Mouse (Mus musculus): ENCODE results near the gene Ndufs1. TPM values are rescaled to one million over a fixed set of nuclear protein-coding genes. Genes with fewer than 3 reads are reported as not detected.
"Not testable (repeated sequence)": the region's sequence is repeated elsewhere in the genome, so short reads cannot be mapped to it uniquely, and the experiment has no call there.

Gene Ndufs1
- polyA plus RNA-seq, 1 experiment: 2.1 TPM

DNA sequence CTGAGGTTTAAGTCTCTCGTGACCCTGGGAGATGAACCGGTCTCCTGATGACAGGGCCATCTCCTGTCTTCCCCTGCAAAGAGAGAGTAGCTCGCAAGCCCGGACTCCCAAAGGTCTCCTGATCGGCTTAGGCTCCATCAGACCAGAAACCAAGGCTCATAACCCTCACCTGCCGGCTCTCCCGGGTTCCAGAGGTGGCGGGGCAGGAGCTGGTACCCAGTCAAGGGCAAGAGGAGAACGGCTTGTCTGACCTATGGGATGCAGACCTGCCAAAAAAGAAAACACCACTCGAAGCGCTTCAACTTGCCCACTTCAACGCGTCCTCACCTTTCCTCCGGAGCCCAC lies 402 bp downstream of the Ndufs1 start:
- Histone ChIP-seq H3K27me3 (ENCODE audit: control insufficient read depth) (no peaks in the 10 kb centered on the region), H3K36me3 (ENCODE audit: control insufficient read depth) (peaks cover 52% of the 10 kb centered on the region), H3K4me3 (replicated peaks) (peak overlapping the region; percentile 86), H3K4me1 (ENCODE audit: control insufficient read depth) (peaks cover 41% of the 10 kb centered on the region), H3K9me3 (ENCODE audit: control insufficient read depth, low read length) (no peaks in the 10 kb centered on the region)
- TF ChIP-seq GATA1 (IDR thresholded peaks at IDR 0.05; ENCODE audit: low read length) (no peak), TAL1 (IDR thresholded peaks at IDR 0.05; ENCODE audit: low read length) (no peak)

DNA sequence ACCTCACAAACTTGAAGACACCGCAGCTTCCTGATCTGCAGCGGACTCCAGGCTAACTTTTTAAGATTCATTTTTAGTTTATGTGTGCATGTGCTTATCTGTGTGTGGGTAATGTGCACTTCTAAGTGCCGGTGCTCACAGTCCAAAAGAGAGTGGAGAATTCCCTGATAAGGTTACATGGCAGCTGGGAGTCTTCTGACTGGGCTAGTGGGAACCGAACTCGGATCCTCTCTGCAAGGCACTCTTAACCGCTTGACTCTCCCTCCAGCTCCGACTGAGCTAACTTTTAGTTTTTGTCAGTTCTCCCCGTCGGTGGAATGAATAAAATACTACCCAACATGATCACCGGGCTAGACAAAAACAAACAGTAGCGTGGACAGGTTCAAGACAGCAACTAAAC lies 780 bp downstream of the Ndufs1 start:
- TF ChIP-seq TAL1 (IDR thresholded peaks at IDR 0.05; ENCODE audit: low read length) (no peak), GATA1 (IDR thresholded peaks at IDR 0.05; ENCODE audit: low read length) (no peak)
- Histone ChIP-seq H3K9me3 (ENCODE audit: control insufficient read depth, low read length) (no peaks in the 10 kb centered on the region), H3K27me3 (ENCODE audit: control insufficient read depth) (no peaks in the 10 kb centered on the region), H3K36me3 (ENCODE audit: control insufficient read depth) (peaks cover 52% of the 10 kb centered on the region), H3K4me1 (ENCODE audit: control insufficient read depth) (peaks cover 41% of the 10 kb centered on the region), H3K4me3 (replicated peaks) (peak overlapping the region; percentile 86)

DNA sequence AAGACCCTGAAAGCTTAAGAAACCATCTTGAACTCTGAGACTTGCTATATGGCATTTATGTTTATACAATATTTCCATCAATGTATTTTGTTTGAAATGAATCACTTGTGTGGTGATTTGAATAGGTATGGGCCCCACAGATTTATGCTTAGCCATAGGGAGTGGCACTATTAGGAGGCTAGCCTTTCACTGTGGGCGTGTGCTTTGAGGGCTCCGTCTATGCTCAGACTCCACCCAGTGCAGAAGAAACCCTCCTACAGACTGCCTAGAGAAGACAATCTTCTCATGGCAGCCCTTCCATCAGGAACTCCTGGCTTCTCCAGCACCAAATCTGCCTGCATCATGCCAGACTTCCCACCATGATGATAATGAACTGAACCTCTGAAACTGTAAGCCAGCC lies 8.0 kb downstream of the Ndufs1 start:
- Histone ChIP-seq H3K4me3 (replicated peaks) (no peak overlapping the region), H3K4me1 (ENCODE audit: control insufficient read depth) (peaks cover 7% of the 10 kb centered on the region), H3K27me3 (ENCODE audit: control insufficient read depth) (no peaks in the 10 kb centered on the region), H3K9me3 (ENCODE audit: control insufficient read depth, low read length) (no peaks in the 10 kb centered on the region), H3K36me3 (ENCODE audit: control insufficient read depth) (peaks cover 78% of the 10 kb centered on the region)
- TF ChIP-seq GATA1 (IDR thresholded peaks at IDR 0.05; ENCODE audit: low read length) (no peak), TAL1 (IDR thresholded peaks at IDR 0.05; ENCODE audit: low read length) (no peak)

DNA sequence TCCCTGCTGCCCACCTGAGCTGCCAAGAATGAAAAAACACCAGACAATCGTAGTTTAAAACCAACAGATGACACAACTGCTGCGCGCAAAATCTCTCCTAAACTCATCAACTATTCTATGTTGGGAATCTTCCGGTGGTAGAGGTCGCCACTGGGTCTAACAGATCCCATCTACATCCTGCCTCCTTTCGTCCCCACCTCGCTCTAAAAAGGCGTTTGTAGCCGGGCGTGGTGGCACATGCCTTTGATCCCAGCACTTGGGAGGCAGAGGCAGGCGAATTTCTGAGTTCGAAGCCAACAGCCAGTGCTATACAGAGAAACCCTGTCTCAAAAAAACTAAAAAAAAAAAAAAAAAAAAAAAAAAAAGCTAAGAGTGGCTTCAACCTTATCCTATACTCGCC lies 36.4 kb downstream of the Ndufs1 start:
- Histone ChIP-seq H3K36me3 (ENCODE audit: control insufficient read depth) (peaks cover 59% of the 10 kb centered on the region), H3K4me1 (ENCODE audit: control insufficient read depth) (no peaks in the 10 kb centered on the region)

DNA sequence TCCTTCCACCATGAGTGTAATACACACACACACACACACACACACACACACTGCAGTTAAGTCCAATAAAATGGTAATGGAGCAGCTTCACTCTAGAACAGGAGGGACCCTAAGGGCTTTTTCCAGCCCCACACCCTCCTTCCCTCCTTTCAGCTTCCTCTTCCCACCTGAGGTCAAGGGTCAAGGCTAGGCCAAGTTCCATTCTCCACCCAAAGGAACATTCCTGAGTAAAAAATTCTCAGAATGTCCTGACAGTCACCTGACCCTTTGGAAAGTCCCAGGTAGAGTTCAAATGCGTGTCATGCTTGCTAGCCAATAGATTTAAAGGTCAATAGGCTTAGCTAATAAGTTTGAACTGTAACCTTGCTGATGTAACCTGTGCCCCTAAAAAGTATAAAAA lies 38.0 kb downstream of the Ndufs1 start:
- H3K9me3 ChIP-seq (ENCODE audit: control insufficient read depth, low read length); H3K4me3 ChIP-seq (replicated peaks); H3K4me1 ChIP-seq (ENCODE audit: control insufficient read depth); H3K27me3 ChIP-seq (ENCODE audit: control insufficient read depth): not testable (repeated sequence)
- H3K36me3 ChIP-seq (ENCODE audit: control insufficient read depth): peaks cover 42% of the 10 kb centered on the region

More for the DNA sequence above, 36.4 kb downstream of the Ndufs1 start:
- Histone ChIP-seq H3K9me3 (ENCODE audit: control insufficient read depth, low read length) (no peaks in the 10 kb centered on the region), H3K27me3 (ENCODE audit: control insufficient read depth) (no peaks in the 10 kb centered on the region), H3K4me3 (replicated peaks) (no peak overlapping the region)
- no peak for TF ChIP-seq GATA1 (IDR thresholded peaks at IDR 0.05; ENCODE audit: low read length)
- no peak for TF ChIP-seq TAL1 (IDR thresholded peaks at IDR 0.05; ENCODE audit: low read length)

DNA sequence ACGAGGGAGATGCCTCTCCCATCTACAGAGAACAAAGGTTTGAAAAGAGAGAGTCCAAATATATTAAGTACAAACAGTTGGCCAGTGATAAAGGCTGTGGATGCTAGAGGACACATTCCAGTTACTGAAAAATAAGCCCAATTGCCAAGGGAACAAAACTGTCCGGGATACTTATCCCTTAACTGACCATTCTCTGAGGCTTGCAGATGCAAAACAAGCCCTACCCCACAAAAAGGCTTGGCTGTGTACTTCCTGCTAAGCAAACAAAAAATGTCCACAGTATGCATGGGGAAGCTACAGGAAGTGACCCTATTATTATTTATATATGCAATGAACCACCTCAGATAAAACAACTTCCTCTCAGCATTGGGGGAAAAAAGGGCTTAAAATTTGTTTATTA lies 38.7 kb downstream of the Ndufs1 start:
- H3K9me3 ChIP-seq (ENCODE audit: control insufficient read depth, low read length): no peaks in the 10 kb centered on the region
- H3K4me3 ChIP-seq (replicated peaks): no peak overlapping the region
- TF ChIP-seq GATA1 (IDR thresholded peaks at IDR 0.05; ENCODE audit: low read length) (no peak), TAL1 (IDR thresholded peaks at IDR 0.05; ENCODE audit: low read length) (no peak)
- H3K36me3 ChIP-seq (ENCODE audit: control insufficient read depth): peaks cover 36% of the 10 kb centered on the region
- no peaks in the 10 kb centered on the region for H3K27me3 ChIP-seq (ENCODE audit: control insufficient read depth)
- H3K4me1 ChIP-seq (ENCODE audit: control insufficient read depth): no peaks in the 10 kb centered on the region; the same call in 1 of the 2 replicates

DNA sequence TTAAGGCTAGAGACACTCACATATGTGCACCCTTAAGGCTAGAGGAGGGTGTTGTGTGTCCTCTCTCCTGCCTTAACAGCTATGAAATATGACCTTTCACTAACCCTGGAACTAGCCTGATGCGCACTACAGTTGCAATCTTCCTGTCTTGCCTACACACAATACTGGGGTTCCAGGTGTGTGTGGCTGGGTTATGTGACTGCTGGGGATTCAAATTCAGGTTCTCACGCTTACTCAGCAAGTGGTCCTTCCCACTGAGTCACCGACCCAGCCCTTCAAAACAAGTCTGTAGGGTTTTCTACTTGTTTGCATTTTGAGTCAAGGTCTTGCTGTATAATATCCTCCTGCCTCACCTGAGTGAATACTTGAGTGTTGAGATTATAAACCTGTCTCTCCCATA lies 42.1 kb downstream of the Ndufs1 start:
- Histone ChIP-seq H3K27me3 (ENCODE audit: control insufficient read depth) (no peaks in the 10 kb centered on the region), H3K9me3 (ENCODE audit: control insufficient read depth, low read length) (no peaks in the 10 kb centered on the region), H3K36me3 (ENCODE audit: control insufficient read depth) (peaks cover 11% of the 10 kb centered on the region), H3K4me1 (ENCODE audit: control insufficient read depth) (peaks cover 19% of the 10 kb centered on the region), H3K4me3 (replicated peaks) (no peak overlapping the region)
- TF ChIP-seq GATA1 (IDR thresholded peaks at IDR 0.05; ENCODE audit: low read length) (no peak), TAL1 (IDR thresholded peaks at IDR 0.05; ENCODE audit: low read length) (no peak)

DNA sequence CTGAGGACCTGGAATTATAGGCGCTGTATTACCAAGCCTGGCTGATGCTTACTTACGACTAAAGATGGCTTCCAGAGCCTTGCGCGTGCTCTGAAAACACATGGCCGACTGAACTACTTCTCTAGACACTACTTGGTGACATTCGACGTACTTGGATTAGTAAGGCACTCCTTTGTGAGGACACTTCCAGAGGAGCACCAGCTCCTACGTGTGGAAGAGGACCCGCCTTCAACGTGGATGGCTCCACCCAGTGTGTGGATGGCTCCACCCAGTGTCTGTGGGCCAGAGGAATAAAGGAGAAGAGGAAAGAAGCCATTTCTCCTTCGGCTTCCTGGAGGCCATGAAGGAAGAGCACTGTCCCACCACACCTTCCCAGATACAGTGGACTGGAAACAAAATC lies 44.9 kb downstream of the Ndufs1 start:
- Histone ChIP-seq H3K4me1 (ENCODE audit: control insufficient read depth) (peaks cover 23% of the 10 kb centered on the region), H3K4me3 (replicated peaks) (no peak overlapping the region), H3K9me3 (ENCODE audit: control insufficient read depth, low read length) (no peaks in the 10 kb centered on the region), H3K27me3 (ENCODE audit: control insufficient read depth) (no peaks in the 10 kb centered on the region), H3K36me3 (ENCODE audit: control insufficient read depth) (peaks cover 10% of the 10 kb centered on the region)
- TF ChIP-seq TAL1 (IDR thresholded peaks at IDR 0.05; ENCODE audit: low read length) (no peak), GATA1 (IDR thresholded peaks at IDR 0.05; ENCODE audit: low read length) (no peak)

DNA sequence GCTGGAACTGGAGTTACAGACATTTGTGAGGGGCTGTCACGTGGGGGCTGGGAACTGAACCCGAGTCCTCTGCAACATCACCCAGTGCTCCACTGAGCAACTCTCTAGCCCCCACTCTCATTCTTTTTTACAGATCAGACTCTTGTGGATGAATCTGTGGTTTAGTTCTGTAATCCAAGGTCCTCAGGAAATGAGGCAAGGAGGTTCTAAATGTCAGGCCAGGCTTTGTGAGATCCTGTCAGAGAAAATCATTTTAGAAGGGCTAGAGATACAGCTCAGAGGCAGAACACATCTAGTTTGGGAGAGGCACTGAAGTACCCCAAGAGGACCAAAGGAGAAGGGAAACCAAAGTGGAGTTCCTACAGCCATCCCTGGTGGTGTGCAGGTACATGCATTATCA lies 45.8 kb downstream of the Ndufs1 start:
- no peaks in the 10 kb centered on the region for H3K27me3 ChIP-seq (ENCODE audit: control insufficient read depth)
- no peaks in the 10 kb centered on the region for H3K9me3 ChIP-seq (ENCODE audit: control insufficient read depth, low read length)
- H3K4me1 ChIP-seq (ENCODE audit: control insufficient read depth): peaks cover 23% of the 10 kb centered on the region
- peaks cover 16% of the 10 kb centered on the region for H3K36me3 ChIP-seq (ENCODE audit: control insufficient read depth)
- no peak overlapping the region for H3K4me3 ChIP-seq (replicated peaks)
- no peak for TF ChIP-seq TAL1 (IDR thresholded peaks at IDR 0.05; ENCODE audit: low read length)
- no peak for TF ChIP-seq GATA1 (IDR thresholded peaks at IDR 0.05; ENCODE audit: low read length)

DNA sequence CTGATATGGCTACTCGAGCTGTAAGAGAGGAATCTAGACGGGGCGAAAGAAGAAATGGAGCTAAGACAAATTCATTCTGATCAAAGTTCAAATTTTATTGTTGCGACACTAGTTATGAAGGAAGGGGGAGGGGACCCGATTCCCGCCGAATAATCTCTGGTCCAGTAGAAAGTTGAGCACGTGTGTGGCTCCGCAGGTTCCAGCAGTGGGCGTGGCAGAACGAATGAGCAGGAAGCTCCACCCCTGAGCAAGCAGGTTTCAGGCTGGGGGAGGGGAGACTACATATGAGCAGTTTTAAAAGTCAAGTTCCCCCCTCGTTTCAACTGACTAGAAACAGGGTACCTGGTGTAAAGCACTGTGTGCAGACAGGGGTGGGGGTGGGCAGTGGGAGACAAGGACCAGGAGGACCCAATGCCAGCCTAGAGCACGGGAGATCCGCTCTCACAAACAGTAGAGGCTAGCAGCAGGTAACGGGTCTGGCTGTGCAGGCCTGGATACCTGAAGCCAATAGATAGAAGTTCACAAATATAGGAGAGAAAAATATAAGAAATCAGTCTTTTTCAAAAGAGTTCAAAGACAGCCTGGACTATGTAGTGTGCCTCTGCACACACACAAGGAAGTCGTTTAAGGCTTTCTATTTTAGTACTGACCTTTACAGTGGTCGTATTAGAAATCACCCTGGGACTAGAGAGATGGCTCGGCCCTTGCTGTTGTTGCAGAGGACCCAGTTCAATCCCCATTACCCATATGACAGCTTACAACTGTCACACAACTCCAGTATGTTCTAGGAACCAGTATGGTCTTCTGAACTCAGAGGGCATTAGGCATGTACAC lies 46.6 kb downstream of the Ndufs1 start:
- Histone ChIP-seq H3K27me3 (ENCODE audit: control insufficient read depth) (no peaks in the 10 kb centered on the region), H3K4me1 (ENCODE audit: control insufficient read depth) (peaks cover 23% of the 10 kb centered on the region), H3K4me3 (replicated peaks) (peak overlapping the region; percentile 62), H3K9me3 (ENCODE audit: control insufficient read depth, low read length) (no peaks in the 10 kb centered on the region), H3K36me3 (ENCODE audit: control insufficient read depth) (peaks cover 24% of the 10 kb centered on the region)
- TF ChIP-seq TAL1 (IDR thresholded peaks at IDR 0.05; ENCODE audit: low read length) (no peak), GATA1 (IDR thresholded peaks at IDR 0.05; ENCODE audit: low read length) (no peak)

Data from erythroblast, embryonic 14.5 days (primary cell).